Mouse (Mus musculus) urinary bladder, postnatal 10 days (tissue): ENCODE results near the gene Mgat3.

Source experiments
- DNase-seq: peaks from one replicate; pipeline ENCODE4 v3.0.0; 2022; ENCODE audit warnings: low spot score

The Mgat3 gene

GRCm38 (mm10) chr15:80149517-80149916, 24.0 kb upstream of the Mgat3 start:
- DNase-seq = no peak

- DNase-seq = no peak
Measured at GRCm38 (mm10) chr15:80152663-80153062, 20.9 kb upstream of the Mgat3 start.

- no peak for DNase-seq
Measured at GRCm38 (mm10) chr15:80153757-80154156, 19.8 kb upstream of the Mgat3 start.

- DNase-seq = no peak
Measured at GRCm38 (mm10) chr15:80155707-80156106, 17.8 kb upstream of the Mgat3 start.

GRCm38 (mm10) chr15:80157197-80157943, 16.2 kb upstream of the Mgat3 start:
- no peak for DNase-seq

GRCm38 (mm10) chr15:80158001-80158706, 15.4 kb upstream of the Mgat3 start:
- no peak for DNase-seq

GRCm38 (mm10) chr15:80158707-80159090, 14.8 kb upstream of the Mgat3 start:
- no peak for DNase-seq

- no peak for DNase-seq
Measured at GRCm38 (mm10) chr15:80159286-80159901, 14.1 kb upstream of the Mgat3 start.

GRCm38 (mm10) chr15:80160223-80160622, 13.3 kb upstream of the Mgat3 start:
- DNase-seq = no peak

GRCm38 (mm10) chr15:80160726-80161125, 12.8 kb upstream of the Mgat3 start:
- no peak for DNase-seq

GRCm38 (mm10) chr15:80161199-80161598, 12.3 kb upstream of the Mgat3 start:
- no peak for DNase-seq

GRCm38 (mm10) chr15:80162401-80162964, 11.0 kb upstream of the Mgat3 start:
- DNase-seq = no peak

- DNase-seq = no peak
Measured at GRCm38 (mm10) chr15:80163274-80163673, 10.2 kb upstream of the Mgat3 start.

GRCm38 (mm10) chr15:80163716-80164115, 9.8 kb upstream of the Mgat3 start:
- DNase-seq = no peak

GRCm38 (mm10) chr15:80165396-80165795, 8.1 kb upstream of the Mgat3 start:
- DNase-seq = no peak

GRCm38 (mm10) chr15:80169484-80169883, 4.0 kb upstream of the Mgat3 start:
- DNase-seq = no peak

- DNase-seq = no peak
Measured at GRCm38 (mm10) chr15:80170357-80170756, 3.2 kb upstream of the Mgat3 start.

- no peak for DNase-seq
Measured at GRCm38 (mm10) chr15:80171286-80171685, 2.2 kb upstream of the Mgat3 start.

GRCm38 (mm10) chr15:80171791-80172190, 1.7 kb upstream of the Mgat3 start:
- DNase-seq = no peak

- no peak for DNase-seq
Measured at GRCm38 (mm10) chr15:80173781-80174597, 468 bp downstream of the Mgat3 start.

- DNase-seq = no peak
Measured at GRCm38 (mm10) chr15:80174598-80174875, 1.0 kb downstream of the Mgat3 start.

GRCm38 (mm10) chr15:80175316-80175715, 1.8 kb downstream of the Mgat3 start:
- DNase-seq = no peak
